Mouse (Mus musculus) MEL (cell line): Measurements from ENCODE around the gene Ccdc120.

Source experiments
- CTCF ChIP-seq, 3 experiments: IDR thresholded peaks in 2 of 3; conservative IDR thresholded peaks in 1 of 3; 2 replicates each; pipeline ENCODE4 v1.5.1; 2011 to 2012; ENCODE audit warnings: low read length in 3 of 3, low read depth in 2 of 3, mild to moderate bottlenecking in 2 of 3, improper control_type of control experiment in 1 of 3, inconsistent platforms in 1 of 3, mixed read lengths in 1 of 3, moderate library complexity in 1 of 3; ENCODE audit not compliant: control insufficient read depth in 1 of 3, insufficient read depth in 1 of 3, poor library complexity in 1 of 3, severe bottlenecking in 1 of 3
- EP300 ChIP-seq, 2 experiments: IDR thresholded peaks; 2 replicates each; pipeline ENCODE4 v1.6.1; 2011; ENCODE audit warnings: improper control_type of control experiment in 2 of 2, low read length in 2 of 2, low read depth in 1 of 2, mild to moderate bottlenecking in 1 of 2
- ETS1 ChIP-seq: IDR thresholded peaks from 2 replicates; pipeline ENCODE4 v1.6.1; 2012; ENCODE audit warnings: low read depth, mild to moderate bottlenecking, inconsistent platforms, low read length, improper control_type of control experiment, moderate library complexity
- HCFC1 ChIP-seq: IDR thresholded peaks from 2 replicates; pipeline ENCODE4 v1.6.1; 2012; ENCODE audit warnings: low read depth, mild to moderate bottlenecking, inconsistent platforms, low read length, improper control_type of control experiment, moderate library complexity
- POLR2A ChIP-seq, 2 experiments: IDR thresholded peaks; 2 replicates each; pipeline ENCODE4 v1.6.1; 2011 to 2012; ENCODE audit warnings: low read length in 2 of 2, mild to moderate bottlenecking in 2 of 2, control low read depth in 1 of 2, improper control_type of control experiment in 1 of 2, low read depth in 1 of 2, moderate library complexity in 1 of 2; ENCODE audit not compliant: control insufficient read depth in 1 of 2, insufficient read depth in 1 of 2, poor library complexity in 1 of 2
- POLR2AphosphoS5 ChIP-seq: IDR thresholded peaks from 2 replicates; pipeline ENCODE4 v1.6.1; 2012; ENCODE audit warnings: low read depth, borderline replicate concordance, mild to moderate bottlenecking, inconsistent platforms, low read length, moderate library complexity, mixed read lengths
- ZNF384 ChIP-seq: IDR thresholded peaks from 2 replicates; pipeline ENCODE4 v1.6.1; 2012; ENCODE audit warnings: low read depth, mild to moderate bottlenecking, inconsistent platforms, low read length, improper control_type of control experiment

DNA sequence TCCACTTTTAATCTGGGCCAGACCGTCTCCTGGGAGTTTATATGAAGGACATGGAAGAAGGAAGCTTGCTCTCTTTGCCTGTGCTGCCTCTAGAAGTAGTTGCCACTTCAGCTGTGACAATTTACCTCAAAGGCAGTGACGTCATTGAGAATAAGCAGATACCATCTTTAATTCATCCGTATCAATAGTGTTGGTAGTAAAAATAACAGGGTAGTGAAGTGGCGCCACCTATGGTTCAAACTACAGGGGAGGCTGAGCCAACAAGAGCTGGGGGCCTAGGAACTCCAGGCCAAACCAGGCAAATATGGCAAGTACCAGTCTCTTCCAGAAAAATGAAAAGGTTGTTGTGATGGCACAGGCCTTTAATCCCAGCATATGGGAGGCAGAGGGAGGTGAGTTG lies 57.8 kb downstream of the Ccdc120 start:
- TF ChIP-seq POLR2A (IDR thresholded peaks at IDR 0.05; ENCODE audit: control insufficient read depth in 1 of 2, insufficient read depth in 1 of 2, low read depth in 1 of 2, low read length in 2 of 2, poor library complexity in 1 of 2) (no peak), HCFC1 (0 out of 2 replicates have a peak, but pooled peaks have one; percentile 41), POLR2AphosphoS5 (no peak), CTCF (IDR thresholded peaks at IDR 0.05 in 2 of 3, conservative IDR thresholded peaks at IDR 0.05 in 1 of 3; ENCODE audit: control insufficient read depth in 1 of 3, insufficient read depth in 1 of 3, low read depth in 2 of 3, low read length in 3 of 3, poor library complexity in 1 of 3, severe bottlenecking in 1 of 3) (peak; percentile 61 to 83 (median 67)), EP300 (IDR thresholded peaks at IDR 0.05; ENCODE audit: low read depth in 1 of 2, low read length in 2 of 2) (no peak), ETS1 (no peak), ZNF384 (peak; percentile 40; the same call in 1 of the 2 replicates)
